Mouse (Mus musculus): ENCODE results near the gene Dyrk3.
"Not testable (repeated sequence)": the region's sequence is repeated elsewhere in the genome, so short reads cannot be mapped to it uniquely, and the experiment has no call there.

Gene Dyrk3

DNA sequence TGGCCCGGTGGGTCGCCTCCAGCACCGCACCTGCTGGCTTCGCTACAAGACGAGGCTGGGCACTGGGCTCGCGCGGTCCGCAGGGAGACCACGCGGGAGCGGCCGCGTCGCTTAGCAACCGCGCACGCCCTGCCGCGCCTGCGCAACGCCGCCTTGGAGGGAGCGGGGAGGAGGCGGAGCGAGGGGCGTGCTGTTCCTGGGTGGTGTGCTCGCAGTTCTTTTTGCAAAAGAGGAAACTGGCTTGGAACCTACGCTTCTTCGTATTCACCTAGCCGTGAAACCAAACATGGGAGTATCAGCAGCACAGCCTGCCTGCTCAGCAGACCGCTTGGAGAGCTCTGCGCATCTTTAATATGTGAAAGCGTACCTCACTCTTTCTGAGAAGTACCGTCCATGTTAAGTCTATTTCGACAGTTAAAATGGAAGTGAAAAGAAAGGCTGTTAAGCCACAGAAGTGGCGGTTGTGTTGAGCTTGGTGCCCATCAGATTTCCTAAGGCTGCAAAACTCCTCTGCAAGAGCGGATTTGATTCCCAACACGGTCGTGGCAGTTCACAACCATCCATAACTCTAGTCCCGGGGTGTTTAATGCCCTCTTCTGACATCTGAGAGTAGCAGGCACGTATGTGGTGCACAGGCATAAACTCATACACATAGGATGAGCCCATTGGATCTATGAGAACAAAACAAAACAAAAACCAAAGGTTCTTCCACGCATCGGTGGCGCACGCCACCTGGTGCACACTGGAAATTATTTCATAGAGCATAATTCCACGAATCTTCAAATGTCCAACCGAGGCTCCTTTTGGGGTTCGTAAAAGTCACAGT is at the start of gene Dyrk3:
Gene Dyrk3, minus strand, starts transcription at position 150 of the 826 bp plus-strand sequence.
- DNase-seq (ENCODE audit: low spot score): no peak

DNA sequence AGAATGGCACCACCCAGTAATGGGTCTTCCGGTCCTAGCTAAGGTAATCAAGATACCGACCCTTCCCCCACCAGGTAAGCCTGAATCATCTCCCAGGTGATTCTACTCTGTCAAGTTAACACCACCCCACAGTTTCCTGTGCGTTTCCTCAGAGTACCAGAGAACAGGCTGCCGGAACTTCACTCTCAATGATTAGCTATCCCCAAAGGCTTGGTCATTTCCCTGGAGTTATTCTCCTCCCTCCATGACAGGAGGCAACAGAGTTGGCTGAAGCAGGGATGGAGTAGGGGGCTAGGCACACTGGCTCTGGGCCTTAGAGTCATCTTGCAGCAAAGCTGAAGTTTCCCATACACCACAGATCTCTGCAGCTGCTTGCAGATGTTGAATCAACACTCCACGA is 49.7 kb upstream of the Dyrk3 start:
- no peak for DNase-seq (ENCODE audit: low spot score)

DNA sequence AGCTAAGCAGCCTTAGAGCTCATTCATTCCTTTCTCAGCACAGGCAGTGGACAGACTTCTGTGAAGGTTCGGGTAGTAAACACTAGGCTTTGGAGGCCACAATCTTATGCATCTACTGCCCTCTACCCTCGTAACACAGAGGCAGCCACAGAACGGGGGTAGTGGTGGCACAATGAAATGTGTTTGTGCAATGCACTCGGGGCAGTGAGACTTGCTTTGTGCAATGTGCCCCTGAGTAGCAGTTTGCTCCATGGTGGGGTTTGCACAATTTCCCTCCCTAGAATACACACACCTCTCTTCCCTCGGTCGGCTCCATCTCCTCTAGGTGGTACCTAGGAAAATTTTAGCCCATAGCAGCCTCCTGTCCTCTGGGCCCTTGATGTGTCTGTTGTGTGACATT is 48.9 kb upstream of the Dyrk3 start:
- DNase-seq (ENCODE audit: low spot score): no peak

DNA sequence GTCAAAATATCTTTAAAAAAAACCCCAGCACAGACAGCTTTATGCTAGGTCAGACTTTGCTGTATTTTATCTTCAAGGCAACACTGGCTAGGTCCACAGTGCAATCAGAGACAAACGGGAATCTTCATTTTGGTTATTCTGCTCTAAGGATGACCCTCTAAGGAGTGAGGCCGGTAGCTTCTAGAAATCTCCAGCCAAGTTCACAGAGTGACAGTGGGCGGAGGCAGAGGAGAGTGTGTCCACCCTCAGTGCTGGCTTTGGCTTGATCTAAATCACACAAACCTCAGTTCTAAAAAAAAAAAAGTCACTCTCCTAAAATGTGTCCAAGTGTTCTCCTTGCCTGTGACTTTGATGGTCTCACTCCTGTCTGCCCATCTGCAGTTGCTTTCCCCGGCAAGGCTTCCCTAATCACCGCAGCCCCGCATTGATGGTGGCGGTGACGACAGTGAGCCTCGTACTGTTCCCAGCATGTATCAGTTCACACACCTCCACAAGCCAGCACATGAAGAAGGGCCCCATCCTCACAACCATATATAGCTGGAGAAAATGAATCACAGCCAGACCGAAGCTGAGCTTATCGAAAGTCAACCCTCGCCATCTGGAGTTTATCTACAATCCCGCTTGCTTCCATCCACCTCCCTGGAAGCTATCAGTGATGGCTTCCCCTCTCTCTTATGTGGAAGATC is 47.8 kb upstream of the Dyrk3 start:
- no peak for DNase-seq (ENCODE audit: low spot score)

DNA sequence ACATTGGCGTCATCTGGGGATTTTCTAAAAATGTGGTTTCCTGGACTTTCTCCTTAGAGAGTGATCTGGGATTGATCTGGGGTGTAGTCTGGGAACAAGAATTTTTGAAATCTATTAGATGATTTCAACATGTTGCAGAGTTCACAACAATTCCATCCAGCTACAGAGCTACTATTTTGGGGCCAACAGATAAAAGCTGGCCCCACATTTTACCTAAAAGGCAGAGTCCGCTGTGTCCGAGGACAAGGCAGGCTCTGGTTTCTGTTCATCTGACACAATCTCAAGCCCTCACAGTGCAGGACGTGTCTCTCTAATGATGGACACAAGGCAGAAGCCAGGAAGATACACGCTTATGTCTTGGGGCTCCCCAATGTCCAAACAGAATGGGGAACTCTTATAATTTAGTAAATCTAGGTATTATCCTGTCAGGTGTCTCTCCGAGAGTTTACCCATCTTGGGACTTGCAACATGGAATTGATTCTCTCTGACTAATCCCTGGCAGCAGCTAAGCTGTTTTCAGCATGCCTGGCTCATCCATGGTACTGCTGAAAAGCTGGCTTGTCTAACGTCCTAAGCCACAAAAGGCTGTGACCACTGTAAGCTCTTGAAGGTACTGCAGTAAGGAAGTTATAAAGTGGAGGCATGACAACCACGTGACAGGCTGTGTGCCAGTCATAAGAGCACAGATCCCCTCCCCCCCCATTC is 47.0 kb upstream of the Dyrk3 start:
- DNase-seq (ENCODE audit: low spot score): no peak

DNA sequence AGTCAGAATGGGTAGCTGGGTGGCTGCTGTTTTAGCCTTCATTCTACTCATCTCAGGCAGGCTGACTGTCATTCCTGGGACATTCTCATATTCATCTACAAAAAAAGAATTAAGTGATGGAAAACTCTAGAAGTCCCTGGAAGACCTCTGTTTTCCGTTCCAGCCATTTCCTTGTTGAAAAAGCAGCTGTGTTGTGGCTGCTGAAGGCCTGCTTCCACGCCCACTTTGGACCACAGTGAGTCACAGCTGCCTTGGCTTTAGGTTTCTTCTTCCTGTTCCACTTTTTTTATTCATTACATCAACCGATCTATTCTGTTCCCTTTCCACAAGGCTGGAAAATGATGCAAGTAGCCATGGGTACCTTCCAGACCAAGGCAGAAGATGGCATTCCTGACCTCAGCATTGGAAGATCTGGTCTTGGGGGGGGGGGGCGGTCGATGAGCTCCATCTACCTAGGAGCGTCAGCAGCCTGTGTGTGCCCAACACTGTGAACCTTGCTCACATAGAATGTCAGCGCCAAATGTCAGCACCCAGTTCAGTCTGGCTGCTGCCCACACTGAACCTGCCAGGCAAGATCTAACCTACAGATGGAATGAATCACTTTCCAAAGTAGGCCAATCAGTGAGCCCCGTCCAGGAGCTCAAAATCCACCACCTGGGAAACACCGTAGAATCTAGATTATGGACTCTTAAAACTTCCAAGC is 46.3 kb upstream of the Dyrk3 start:
- DNase-seq (ENCODE audit: low spot score): no peak

DNA sequence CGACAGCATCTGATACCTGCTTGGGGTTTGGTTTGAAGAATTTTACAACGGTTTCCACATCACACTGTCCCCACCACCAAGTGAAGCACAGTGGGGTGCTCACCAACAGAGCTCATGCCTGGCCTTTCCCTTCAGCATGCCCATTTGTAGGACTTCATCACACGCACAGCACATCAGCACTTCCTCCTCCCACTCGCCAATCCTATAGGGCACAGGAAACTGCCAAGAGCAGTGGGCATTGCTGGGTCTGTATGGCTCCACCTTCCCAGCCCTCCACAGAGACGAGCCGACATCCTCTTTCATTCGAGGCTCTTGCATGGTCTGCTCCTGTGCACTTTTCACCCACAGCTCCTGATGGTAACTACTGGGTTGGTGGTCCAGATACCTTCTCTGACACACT is 45.1 kb upstream of the Dyrk3 start:
- no peak for DNase-seq (ENCODE audit: low spot score)

DNA sequence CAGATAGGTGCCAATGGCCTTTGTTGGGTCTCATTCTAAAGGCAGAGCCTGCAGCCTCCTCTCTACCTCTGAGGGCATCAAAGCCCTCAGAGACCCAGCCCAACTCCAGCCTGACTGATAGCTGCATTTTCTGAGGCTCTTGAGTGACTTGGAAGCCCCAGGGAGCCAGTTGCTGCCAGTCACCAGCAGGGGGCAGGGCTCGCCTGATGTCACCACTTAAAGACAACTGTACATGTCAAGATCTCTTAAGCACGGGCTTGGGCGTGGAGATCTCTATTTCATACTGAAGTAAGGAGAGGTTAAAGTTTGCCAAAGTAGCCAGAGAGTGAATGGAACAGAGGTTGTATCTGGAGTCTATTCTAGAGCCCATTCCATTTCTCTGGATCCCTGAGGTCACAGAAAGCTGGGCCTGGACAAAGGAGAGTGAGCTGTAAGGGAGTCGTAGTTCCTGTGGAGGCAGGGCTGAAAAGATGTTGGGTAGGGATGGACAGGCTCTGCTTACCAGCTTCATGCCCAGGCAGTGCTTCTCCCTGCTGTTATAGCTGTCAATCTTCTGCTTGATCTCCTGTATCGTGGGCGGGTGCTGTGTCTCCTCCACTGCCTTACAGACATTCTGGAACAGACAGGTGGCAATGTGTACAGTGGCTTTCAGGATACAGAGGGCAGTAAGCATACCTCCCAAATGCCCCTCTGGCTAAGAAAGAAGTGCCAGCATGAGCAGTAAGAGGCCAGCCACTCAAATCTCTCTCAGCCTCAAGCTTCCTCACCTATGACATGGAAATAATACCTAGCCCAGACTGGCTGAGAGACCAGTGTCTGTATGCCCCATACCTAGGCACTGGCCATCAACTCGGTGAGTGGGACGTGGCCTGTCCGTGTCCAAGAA is 43.7 kb upstream of the Dyrk3 start:
- peak; percentile 74 for DNase-seq (ENCODE audit: low spot score)

DNA sequence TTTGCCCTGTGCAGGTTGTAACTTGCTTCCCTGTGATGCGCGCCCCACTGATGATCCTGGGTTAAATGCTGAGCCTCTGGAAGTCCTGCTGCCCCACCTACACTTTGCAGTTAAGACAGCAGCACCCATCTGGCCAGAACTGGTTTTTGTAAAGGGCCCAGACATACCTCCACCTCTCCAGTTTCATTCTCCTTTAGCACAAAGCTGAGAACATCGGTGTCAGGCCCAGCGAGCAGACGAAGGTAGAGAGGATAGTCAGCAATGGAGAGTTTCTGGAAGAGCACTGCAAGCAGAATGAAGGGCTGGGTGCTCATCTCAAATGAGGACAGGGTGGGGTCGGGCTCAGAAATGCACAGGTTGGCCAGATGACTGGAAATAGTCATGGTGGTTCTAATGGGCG is 42.2 kb upstream of the Dyrk3 start:
- no peak for DNase-seq (ENCODE audit: low spot score)

DNA sequence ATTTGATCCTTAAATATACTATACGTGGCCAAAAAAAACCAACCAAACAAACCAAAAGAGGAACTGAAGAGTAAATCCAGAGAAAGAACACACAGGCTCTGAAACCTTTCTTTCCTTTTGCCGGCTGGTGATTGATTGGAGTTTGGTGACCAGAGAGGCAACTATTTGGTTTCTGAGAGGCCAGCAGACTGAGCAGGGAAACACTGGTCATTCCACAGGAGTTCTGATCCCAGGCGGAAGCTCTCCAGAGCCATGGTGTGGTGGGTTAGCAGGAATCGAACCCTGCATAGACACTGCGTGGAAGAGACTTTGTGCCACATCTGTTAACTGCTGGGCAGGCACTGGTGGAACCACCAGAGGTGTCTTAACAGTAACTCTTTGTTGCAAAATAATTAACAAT is 39.9 kb upstream of the Dyrk3 start:
- no peak for DNase-seq (ENCODE audit: low spot score)

DNA sequence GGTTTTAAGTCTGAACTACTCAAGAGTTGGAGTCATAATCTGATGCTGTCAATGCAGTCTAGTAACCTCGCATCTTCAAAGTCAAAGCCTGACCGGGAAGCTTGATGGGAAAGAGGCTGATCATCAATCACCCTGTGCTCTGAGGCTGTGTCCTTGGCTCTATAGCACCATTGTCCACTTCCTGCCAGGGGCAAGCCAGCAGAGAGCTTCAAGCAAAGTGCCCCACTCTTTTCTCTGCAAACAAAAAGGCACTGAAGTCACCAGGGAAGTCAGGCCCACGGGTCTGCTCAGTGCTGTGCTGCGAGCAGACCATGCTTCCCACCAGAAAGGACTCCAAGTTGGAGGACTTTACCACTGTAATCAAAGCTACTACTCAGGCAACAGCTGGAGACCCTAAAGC is 39.1 kb upstream of the Dyrk3 start:
- no peak for DNase-seq (ENCODE audit: low spot score)

DNA sequence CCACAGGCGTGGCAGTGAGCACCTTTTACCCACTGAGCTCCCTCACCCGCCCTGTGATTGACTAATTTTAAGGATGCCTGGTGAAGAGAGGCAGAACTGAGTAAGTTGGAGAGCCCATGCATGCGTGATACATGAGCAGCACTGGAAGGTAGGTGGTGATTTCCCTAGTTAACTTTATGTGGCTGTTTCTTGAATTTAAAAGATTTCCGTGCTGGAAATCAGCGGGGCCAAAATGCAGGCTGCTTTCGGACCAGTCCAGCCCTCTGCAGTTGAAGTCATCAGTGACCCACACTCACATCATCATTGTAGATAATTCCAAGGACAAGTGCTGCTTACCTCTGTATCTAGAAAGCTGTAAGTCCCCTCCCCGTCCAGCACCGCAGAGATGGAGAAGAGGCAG is 37.7 kb upstream of the Dyrk3 start:
- no peak for DNase-seq (ENCODE audit: low spot score)

DNA sequence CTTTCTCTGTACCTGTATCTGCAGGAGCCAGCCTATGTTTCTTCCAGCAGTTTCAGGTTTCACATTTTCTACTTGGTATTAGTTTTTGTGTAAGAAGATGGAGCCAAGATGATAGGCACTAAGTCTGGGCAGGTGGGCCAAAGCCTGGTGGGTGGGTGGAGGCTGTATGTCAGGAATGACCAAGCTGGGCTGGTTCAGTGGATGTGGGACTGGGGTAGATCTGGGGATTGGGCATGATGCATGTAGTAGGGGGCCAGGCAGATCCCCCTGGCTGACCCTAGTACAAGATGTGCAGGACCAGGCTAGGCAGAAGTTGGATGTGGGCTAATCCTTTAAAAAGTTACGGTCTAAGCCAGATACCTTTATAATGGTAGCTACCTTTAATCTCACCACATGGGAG is 37.0 kb upstream of the Dyrk3 start:
- DNase-seq (ENCODE audit: low spot score): no peak

DNA sequence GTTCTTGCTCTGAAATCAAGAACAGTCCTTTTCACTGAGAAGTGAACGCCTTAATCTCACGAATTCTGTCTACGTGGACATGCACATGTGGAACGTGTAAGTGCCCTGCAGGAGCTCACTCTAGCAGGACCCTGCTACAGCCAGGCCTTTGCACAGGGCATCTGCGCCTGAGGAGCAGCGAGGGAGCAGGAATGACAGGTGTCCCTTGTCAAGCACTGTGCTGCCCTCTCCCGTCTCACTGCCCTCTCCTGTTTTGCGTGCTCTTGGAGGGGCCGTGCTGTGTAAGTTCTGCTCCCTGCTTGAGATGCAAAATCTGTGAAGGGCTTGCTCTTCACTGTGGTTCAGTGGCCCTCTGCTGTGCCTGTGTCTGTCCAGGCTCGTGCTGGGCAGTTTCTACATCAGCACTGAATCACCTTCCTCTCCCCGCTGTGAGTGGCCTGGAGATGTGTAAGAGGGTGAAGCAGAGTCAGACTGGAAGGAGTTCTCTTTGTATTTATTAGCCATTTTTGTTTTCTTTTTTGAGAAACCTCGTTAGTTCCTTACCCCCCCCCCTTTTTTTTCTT is 36.2 kb upstream of the Dyrk3 start:
- DNase-seq (ENCODE audit: low spot score): no peak

DNA sequence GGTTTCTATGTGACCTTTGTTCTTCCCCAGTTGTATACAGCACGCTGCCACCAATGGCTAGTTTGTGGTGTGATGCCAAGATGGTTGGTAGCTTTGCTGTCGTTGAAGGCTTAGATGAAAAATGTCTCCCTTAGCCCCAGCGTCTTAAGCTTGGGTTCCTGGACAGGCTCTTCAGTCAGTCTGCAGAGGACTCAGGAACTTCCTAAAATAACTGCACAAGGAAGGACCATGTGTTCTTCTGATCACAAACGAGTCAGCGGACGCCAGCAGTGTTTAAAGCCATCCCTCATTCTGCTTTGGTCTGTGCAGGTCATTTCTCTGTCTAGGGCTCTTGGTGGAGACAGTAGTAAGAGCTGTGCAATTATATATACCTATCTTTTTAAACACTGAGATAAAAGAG is 35.7 kb upstream of the Dyrk3 start:
- no peak for DNase-seq (ENCODE audit: low spot score)

DNA sequence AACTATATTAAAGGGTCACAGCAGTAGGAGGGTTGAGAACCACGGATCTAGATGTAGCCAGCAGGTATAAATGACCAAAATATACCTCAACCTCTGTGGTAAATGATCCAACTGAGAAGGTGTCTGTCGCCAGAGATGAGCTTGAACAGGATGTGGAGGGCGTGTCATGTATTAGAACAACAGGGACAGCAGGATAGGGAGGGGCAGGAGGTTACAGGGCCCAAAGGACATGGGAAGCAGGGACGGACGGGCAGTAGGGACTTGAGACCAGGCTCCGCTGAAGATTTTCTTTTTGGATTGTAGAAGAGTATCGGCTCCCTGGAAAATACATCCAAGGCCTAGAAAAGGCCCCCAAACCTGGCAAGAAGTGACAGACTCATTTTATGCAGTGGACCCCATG is 34.9 kb upstream of the Dyrk3 start:
- no peak for DNase-seq (ENCODE audit: low spot score)

DNA sequence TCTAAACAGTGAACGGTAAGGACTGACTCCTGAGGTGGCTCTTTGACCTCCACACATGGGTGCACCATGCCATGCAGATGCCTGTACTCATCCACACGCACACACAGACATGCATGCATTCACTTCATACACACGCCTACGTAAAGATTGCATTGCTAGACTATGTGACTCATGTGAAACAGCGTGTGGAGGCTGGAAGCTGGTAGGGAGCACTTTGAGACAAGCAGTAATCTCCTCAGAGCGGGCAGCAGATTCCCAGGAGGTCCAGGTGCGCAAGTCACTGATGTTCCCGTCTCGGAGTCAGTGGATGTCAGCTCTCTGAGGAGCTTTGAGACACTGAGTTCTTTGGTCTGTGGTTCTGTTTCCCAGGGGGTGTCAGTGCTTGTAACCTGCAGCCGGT is 29.5 kb upstream of the Dyrk3 start:
- no peak for DNase-seq (ENCODE audit: low spot score)

DNA sequence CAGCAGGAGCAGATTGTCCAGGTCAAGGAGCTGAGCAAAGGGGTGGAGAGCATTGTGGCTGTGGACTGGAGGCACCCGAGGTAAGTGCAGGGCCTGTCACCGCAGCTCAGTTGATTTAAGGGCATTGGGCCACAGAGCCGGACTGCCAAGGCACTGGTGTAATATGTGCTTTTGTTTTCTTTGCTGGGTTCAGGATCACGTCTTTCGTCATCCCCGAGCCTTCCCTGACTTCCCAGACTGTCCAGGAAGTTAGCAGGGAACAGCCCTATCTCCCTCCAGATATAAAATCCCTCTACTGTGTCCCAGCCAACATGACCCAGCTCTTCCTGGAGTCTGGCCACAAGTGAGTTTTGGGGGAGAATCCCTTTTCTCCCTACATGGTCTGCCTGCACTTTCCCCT is 26.3 kb upstream of the Dyrk3 start:
- DNase-seq (ENCODE audit: low spot score): no peak

DNA sequence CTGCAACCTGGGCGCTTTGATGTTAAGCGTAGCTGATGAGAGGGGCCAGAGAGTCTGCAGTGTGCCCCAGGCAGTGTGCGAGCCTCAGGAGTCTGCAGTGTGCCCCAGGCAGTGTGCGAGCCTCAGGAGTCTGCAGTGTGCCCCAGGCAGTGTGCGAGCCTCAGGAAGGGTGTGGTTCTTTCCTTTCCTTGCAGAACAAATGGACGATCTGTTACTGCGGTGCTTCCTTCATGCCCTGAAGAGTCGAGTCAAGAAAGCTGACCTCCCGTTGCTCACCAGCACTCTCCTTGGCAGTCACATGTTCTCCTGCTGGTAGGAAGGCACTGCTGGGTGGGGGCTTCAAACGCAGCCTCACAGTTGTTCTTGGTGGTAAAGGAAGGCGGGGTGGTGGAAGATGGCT is 23.0 kb upstream of the Dyrk3 start:
- DNase-seq (ENCODE audit: low spot score): no peak

DNA sequence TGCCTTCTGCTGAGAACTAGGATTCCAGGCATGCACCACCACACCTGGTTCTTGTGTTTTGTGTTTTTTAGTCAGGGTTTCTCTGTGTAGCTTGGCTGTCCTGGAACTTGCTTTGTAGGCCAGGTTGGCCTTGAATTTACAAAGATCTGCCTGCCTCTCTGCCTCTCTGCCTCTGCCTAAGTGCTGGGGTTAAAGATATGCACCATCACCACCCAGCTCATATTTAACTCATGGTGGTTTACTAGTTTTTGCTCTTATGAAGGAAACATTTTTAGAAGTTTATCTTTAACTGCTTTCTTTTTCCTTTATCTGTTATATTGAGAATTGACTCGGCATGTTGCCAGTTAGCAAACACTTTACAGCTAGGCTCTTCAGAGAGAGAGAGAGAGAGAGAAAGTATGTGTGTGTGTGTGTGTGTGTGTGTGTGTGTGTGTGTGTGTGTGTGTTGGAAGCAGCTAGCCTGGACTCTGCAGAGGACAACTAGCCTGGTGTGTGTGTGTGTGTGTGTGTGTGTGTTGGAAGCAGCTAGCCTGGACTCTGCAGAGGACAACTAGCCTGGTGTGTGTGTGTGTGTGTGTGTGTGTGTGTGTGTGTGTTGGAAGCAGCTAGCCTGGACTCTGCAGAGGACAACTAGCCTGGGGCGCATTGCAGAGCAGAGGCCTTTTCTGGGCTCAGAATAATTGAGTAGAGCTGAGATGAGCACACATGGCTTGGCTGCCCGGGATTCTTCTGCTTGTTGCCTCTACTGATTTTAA is 21.6 kb upstream of the Dyrk3 start:
- DNase-seq (ENCODE audit: low spot score): not testable (repeated sequence)

All from layer of hippocampus, adult 9-10 months (tissue).